Mouse (Mus musculus) hindbrain, postnatal 0 days (tissue): ENCODE measurements around the gene Agxt2. TPM values are rescaled to one million over a fixed set of nuclear protein-coding genes. Genes with fewer than 3 reads are reported as not detected.

Experiments used
- ATAC-seq: fragments of 200-750 bp; cut with Nextera tagmentation; 2 replicates; pipeline ENCODE4 v1.8.0; 2017; ENCODE audit warnings: mild to moderate bottlenecking, moderate TSS enrichment, moderate library complexity
- DNase-seq: peaks from one replicate; pipeline ENCODE4 v3.0.0-alpha.2; 2015; ENCODE audit warnings: low spot score
- H3K27ac ChIP-seq: fragments of 300-500 bp; sonication (generic); 2 replicates; pipeline ENCODE4 v1.5.1; 2014; ENCODE audit warnings: mild to moderate bottlenecking
- H3K27me3 ChIP-seq: fragments of 300-500 bp; sonication (generic); 2 replicates; pipeline ENCODE4 v1.6.1; 2014; ENCODE audit warnings: low read length, mixed read lengths; ENCODE audit not compliant: insufficient read depth
- H3K36me3 ChIP-seq: fragments of 300-500 bp; sonication (generic); 2 replicates; pipeline ENCODE4 v1.6.1; 2014; ENCODE audit warnings: low read length, mixed read lengths; ENCODE audit not compliant: insufficient read depth
- H3K4me1 ChIP-seq: fragments of 300-500 bp; sonication (generic); 2 replicates; pipeline ENCODE4 v1.6.1; 2014; ENCODE audit warnings: antibody characterized with exemption, low read length, mixed read lengths; ENCODE audit not compliant: insufficient read depth
- H3K4me2 ChIP-seq: fragments of 300-500 bp; sonication (generic); 2 replicates; pipeline ENCODE4 v1.6.1; 2014; ENCODE audit warnings: low read depth, mild to moderate bottlenecking, low read length, moderate library complexity, mixed read lengths
- H3K4me3 ChIP-seq: fragments of 300-500 bp; sonication (generic); 2 replicates; pipeline ENCODE4 v1.5.1; 2014; ENCODE audit warnings: low read length
- H3K9ac ChIP-seq: fragments of 300-500 bp; sonication (generic); replicated peaks from 2 replicates; pipeline ENCODE4 v1.6.1; 2014; ENCODE audit warnings: mild to moderate bottlenecking, low read length, moderate library complexity, mixed read lengths
- H3K9me3 ChIP-seq: fragments of 300-500 bp; sonication (generic); 2 replicates; pipeline ENCODE4 v1.6.1; 2016; ENCODE audit warnings: low read length, mixed read lengths
- CTCF ChIP-seq: IDR thresholded peaks from 2 replicates; pipeline ENCODE4 v1.5.1; 2016; ENCODE audit warnings: antibody characterized with exemption, control low read depth, low read depth
- WGBS: fragments of 180-500 bp; shearing (Covaris S2); extraction: QIAGEN DNeasy Blood & Tissue Kit; methylation state at CpG from one replicate; pipeline ENCODE4 v1.1.7; 2014; 5-methylcytosine and 5-hydroxymethylcytosine counted together
- polyA plus RNA-seq: library from polyadenylated mRNA; unstranded; fragments of >200 nt; fragmentation: Nextera tagmentation; extraction: Ambion mirVana; gene quantifications from 2 replicates; pipeline ENCODE4 v1.2.1, GENCODE M21; 2015
- total RNA-seq: library from RNA; depleted of rRNA; stranded (reverse); fragments of >200 nt; gene quantifications from 2 replicates; pipeline ENCODE4 v1.2.3, GENCODE M21; 2014; rRNA removed

Gene Agxt2
- total and polyA plus RNA-seq, 2 experiments from 2014 or later: not detected

- DNase-seq (no peak), ATAC-seq (no peak)
- no peak overlapping the region for H3K27ac ChIP-seq
- no peak overlapping the region for H3K9ac ChIP-seq
- 90% methylated on average over 6 of the region's 6 CpGs for WGBS
- H3K27me3 ChIP-seq: no peaks in the 10 kb centered on the region
- H3K4me3 ChIP-seq: no peak overlapping the region
- no peaks in the 10 kb centered on the region for H3K4me1 ChIP-seq
- no peak for TF ChIP-seq CTCF
- H3K9me3 ChIP-seq: no peaks in the 10 kb centered on the region
- no peaks in the 10 kb centered on the region for H3K36me3 ChIP-seq
- no peak overlapping the region for H3K4me2 ChIP-seq
Observed at GRCm38 (mm10) chr15:10426124-10426523, 67.8 kb downstream of the Agxt2 start.

- no peaks in the 10 kb centered on the region for H3K27me3 ChIP-seq
- WGBS: 95% methylated on average over 13 of the region's 13 CpGs
- H3K4me3 ChIP-seq: no peak overlapping the region
- ATAC-seq: no peak
- H3K4me1 ChIP-seq: no peaks in the 10 kb centered on the region
- H3K27ac ChIP-seq: no peak overlapping the region
- H3K9ac ChIP-seq: no peak overlapping the region
- H3K36me3 ChIP-seq: no peaks in the 10 kb centered on the region
- TF ChIP-seq CTCF: no peak
- H3K4me2 ChIP-seq: no peak overlapping the region
- no peaks in the 10 kb centered on the region for H3K9me3 ChIP-seq
- no peak for DNase-seq
Observed at GRCm38 (mm10) chr15:10426545-10427266, 68.4 kb downstream of the Agxt2 start.

- 0 out of 2 replicates have a peak, but pooled peaks cover 3% of the 10 kb centered on the region for H3K36me3 ChIP-seq
- no peak overlapping the region for H3K4me3 ChIP-seq
- no peak overlapping the region for H3K9ac ChIP-seq
- H3K27me3 ChIP-seq: no peaks in the 10 kb centered on the region
- H3K27ac ChIP-seq: no peak overlapping the region
- DNase-seq (no peak), ATAC-seq (no peak)
- H3K4me2 ChIP-seq: no peak overlapping the region
- no peaks in the 10 kb centered on the region for H3K9me3 ChIP-seq
- WGBS: 79% methylated on average over 1 of the region's 1 CpGs
- no peak for TF ChIP-seq CTCF
- no peaks in the 10 kb centered on the region for H3K4me1 ChIP-seq
Observed at GRCm38 (mm10) chr15:10436893-10437292, 78.6 kb downstream of the Agxt2 start.

- Histone ChIP-seq H3K4me1 (no peaks in the 10 kb centered on the region), H3K4me3 (no peak overlapping the region), H3K9ac (no peak overlapping the region), H3K27me3 (no peaks in the 10 kb centered on the region), H3K27ac (no peak overlapping the region), H3K4me2 (no peak overlapping the region), H3K9me3 (no peaks in the 10 kb centered on the region), H3K36me3 (0 out of 2 replicates have a peak, but pooled peaks cover 7% of the 10 kb centered on the region)
- WGBS: 66% methylated on average over 6 of the region's 6 CpGs
- ATAC-seq (no peak), DNase-seq (peak; percentile 30)
- peak; percentile 52 for TF ChIP-seq CTCF
Observed at GRCm38 (mm10) chr15:10439963-10440362, 81.6 kb downstream of the Agxt2 start.

GRCm38 (mm10) chr15:10441493-10441892 lies 83.2 kb downstream of the Agxt2 start:
- no peaks in the 10 kb centered on the region for H3K9me3 ChIP-seq
- no peak for TF ChIP-seq CTCF
- no peak overlapping the region for H3K27ac ChIP-seq
- H3K4me2 ChIP-seq: no peak overlapping the region
- no peak overlapping the region for H3K4me3 ChIP-seq
- no peaks in the 10 kb centered on the region for H3K27me3 ChIP-seq
- ATAC-seq: no peak
- H3K36me3 ChIP-seq: 0 out of 2 replicates have a peak, but pooled peaks cover 7% of the 10 kb centered on the region
- DNase-seq: no peak
- 94% methylated on average over 9 of the region's 9 CpGs for WGBS
- no peak overlapping the region for H3K9ac ChIP-seq
- H3K4me1 ChIP-seq: no peaks in the 10 kb centered on the region

- Histone ChIP-seq H3K27ac (no peak overlapping the region), H3K4me2 (no peak overlapping the region), H3K9ac (no peak overlapping the region), H3K36me3 (0 out of 2 replicates have a peak, but pooled peaks cover 7% of the 10 kb centered on the region), H3K4me1 (no peaks in the 10 kb centered on the region), H3K27me3 (no peaks in the 10 kb centered on the region), H3K4me3 (no peak overlapping the region), H3K9me3 (no peaks in the 10 kb centered on the region)
- 50% methylated on average over 1 of the region's 1 CpGs for WGBS
- ATAC-seq: no peak
- no peak for DNase-seq
- TF ChIP-seq CTCF: no peak
Observed at GRCm38 (mm10) chr15:10442275-10442674, 83.9 kb downstream of the Agxt2 start.

- Histone ChIP-seq H3K36me3 (peaks cover 17% of the 10 kb centered on the region), H3K9ac (no peak overlapping the region), H3K27me3 (no peaks in the 10 kb centered on the region), H3K4me1 (no peaks in the 10 kb centered on the region), H3K4me2 (no peak overlapping the region), H3K4me3 (no peak overlapping the region), H3K9me3 (no peaks in the 10 kb centered on the region), H3K27ac (no peak overlapping the region)
- no peak for TF ChIP-seq CTCF
- no peak for DNase-seq
- ATAC-seq: no peak
- WGBS: 89% methylated on average over 3 of the region's 3 CpGs
Observed at GRCm38 (mm10) chr15:10447102-10447501, 88.8 kb downstream of the Agxt2 start.

Other genes with a start within 250 kb of the Agxt2 start
- 1.9 and 2.4 TPM in 2 replicates for gene Prlr, start 181.3 kb upstream of the Agxt2 start, total RNA-seq
- 3.1 and 3.4 TPM in 2 replicates for gene Prlr, start 181.3 kb upstream of the Agxt2 start, polyA plus RNA-seq
- not detected in 2 replicates for gene Gm21973, start 33.2 kb upstream of the Agxt2 start, total RNA-seq
- not detected in 2 replicates for gene Gm21973, start 33.2 kb upstream of the Agxt2 start, polyA plus RNA-seq
- 5.3 and 8.0 TPM in 2 replicates for gene Dnajc21, start 112.0 kb downstream of the Agxt2 start, total RNA-seq
- 14.5 and 15.2 TPM in 2 replicates for gene Dnajc21, start 112.0 kb downstream of the Agxt2 start, polyA plus RNA-seq
- gene Brix1, start 127.4 kb downstream of the Agxt2 start, total RNA-seq: 4.8 and 10.0 TPM in 2 replicates
- gene Brix1, start 127.4 kb downstream of the Agxt2 start, polyA plus RNA-seq: 58.2 and 64.9 TPM in 2 replicates
- gene Rad1, start 127.5 kb downstream of the Agxt2 start, total RNA-seq: 14.9 and 15.5 TPM in 2 replicates
- 19.7 and 23.0 TPM in 2 replicates for gene Rad1, start 127.5 kb downstream of the Agxt2 start, polyA plus RNA-seq
- not detected in 2 replicates for gene Ttc23l, start 200.1 kb downstream of the Agxt2 start, total RNA-seq
- not detected in 2 replicates for gene Ttc23l, start 200.1 kb downstream of the Agxt2 start, polyA plus RNA-seq